Mouse (Mus musculus) spleen, adult 2 months (tissue): ENCODE data around the gene Brdt. TPM values are rescaled to one million over a fixed set of nuclear protein-coding genes. Genes with fewer than 3 reads are reported as not detected.
A peak's percentile ranks its signal among the peaks of the same experiment; 100 is the strongest.

Experiments
- DNase-seq, 2 experiments: peaks; one replicate each; pipeline versions ENCODE4 v3.0.0 to v3.0.0-alpha.2; 2012 to 2021; ENCODE audit warnings: low spot score in 2 of 2, low read depth in 1 of 2
- H3K27ac ChIP-seq: fragments of 200-500 bp; 2 replicates; pipeline ENCODE4 v1.5.1; 2012; ENCODE audit warnings: low read length, inconsistent platforms; ENCODE audit not compliant: insufficient read depth
- H3K27me3 ChIP-seq: fragments of 200-500 bp; 2 replicates; pipeline ENCODE4 v1.6.1; 2012; ENCODE audit warnings: mild to moderate bottlenecking, moderate library complexity, low read length, inconsistent platforms; ENCODE audit not compliant: control insufficient read depth, insufficient read depth
- H3K36me3 ChIP-seq: fragments of 200-500 bp; 2 replicates; pipeline ENCODE4 v1.6.1; 2012; ENCODE audit warnings: mild to moderate bottlenecking, low read length, inconsistent platforms; ENCODE audit not compliant: control insufficient read depth, insufficient read depth
- H3K4me1 ChIP-seq: fragments of 200-500 bp; 2 replicates; pipeline ENCODE4 v1.6.1; 2011; ENCODE audit warnings: inconsistent platforms; ENCODE audit not compliant: control insufficient read depth, insufficient read depth, insufficient read length
- H3K4me3 ChIP-seq: fragments of 200-500 bp; 2 replicates; pipeline ENCODE4 v1.5.1; 2011; ENCODE audit warnings: mild to moderate bottlenecking, inconsistent platforms; ENCODE audit not compliant: insufficient read depth, insufficient read length; ENCODE audit errors: extremely low read depth
- CTCF ChIP-seq: fragments of 200-500 bp; IDR thresholded peaks from 2 replicates; pipeline ENCODE4 v1.5.1; 2011; ENCODE audit warnings: mild to moderate bottlenecking, inconsistent platforms; ENCODE audit not compliant: insufficient read depth, insufficient read length, insufficient replicate concordance; ENCODE audit errors: extremely low read depth
- POLR2A ChIP-seq: fragments of 200-500 bp; IDR thresholded peaks from 2 replicates; pipeline ENCODE4 v1.6.1; 2011; ENCODE audit warnings: low read depth, low read length, inconsistent platforms
- WGBS: fragments of 180-500 bp; shearing (Covaris S2); methylation state at CpG from one replicate; pipeline ENCODE4 v1.1.7; 2018; 5-methylcytosine and 5-hydroxymethylcytosine counted together
- polyA plus RNA-seq: library from polyadenylated mRNA; depleted of rRNA; stranded (reverse); fragments of >200 nt; gene quantifications from 2 replicates; pipeline ENCODE4 v1.2.3, GENCODE M21; 2012

The Brdt gene
- polyA plus RNA-seq, 1 experiment: 0.39 TPM

DNA sequence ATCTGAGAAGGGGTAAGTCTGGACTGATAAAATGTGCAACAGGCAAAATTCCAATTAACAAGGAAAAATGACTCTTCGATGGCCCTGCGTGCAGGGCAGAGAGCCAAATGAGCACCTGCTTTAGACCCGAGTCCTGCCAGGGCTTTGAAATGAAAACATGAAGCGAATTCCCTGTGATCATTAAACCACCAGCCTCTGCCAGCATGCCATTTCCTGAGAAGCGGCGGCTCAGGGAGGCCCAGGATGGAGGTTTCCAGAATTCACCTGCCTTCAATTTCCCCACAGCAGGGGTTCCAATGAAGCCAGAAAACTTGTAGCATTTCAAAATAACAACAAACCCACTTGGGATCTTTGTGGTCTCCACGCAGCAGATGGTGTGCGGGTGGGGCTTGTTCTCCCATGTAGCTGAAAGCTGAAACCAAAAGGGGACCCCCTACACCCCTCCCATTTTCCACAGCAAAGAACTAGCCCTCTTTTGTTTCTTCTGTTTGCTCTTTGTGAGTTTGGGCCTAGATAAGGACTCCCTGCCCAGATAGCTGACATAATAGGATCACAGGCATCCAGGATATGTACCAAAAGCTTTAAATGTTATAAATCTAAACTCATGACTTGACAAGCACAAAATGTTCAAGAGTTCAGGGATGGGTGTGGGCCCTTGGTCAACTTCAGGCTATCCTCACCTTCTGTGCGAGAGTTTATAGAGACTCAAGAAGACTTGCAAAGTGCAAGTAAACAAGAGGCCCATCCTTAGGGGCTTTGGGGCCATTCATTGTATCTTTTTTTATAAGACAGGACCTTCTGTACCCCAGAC, 34.2 kb upstream of the Brdt start:
- no peak for DNase-seq
- no peak for TF ChIP-seq POLR2A
- no peak for TF ChIP-seq CTCF
- Histone ChIP-seq H3K27ac (no peak overlapping the region), H3K4me3 (no peak overlapping the region), H3K4me1 (no peaks in the 10 kb centered on the region), H3K27me3 (no peaks in the 10 kb centered on the region), H3K36me3 (no peaks in the 10 kb centered on the region)
- WGBS: 64% methylated on average over 9 of the region's 9 CpGs

DNA sequence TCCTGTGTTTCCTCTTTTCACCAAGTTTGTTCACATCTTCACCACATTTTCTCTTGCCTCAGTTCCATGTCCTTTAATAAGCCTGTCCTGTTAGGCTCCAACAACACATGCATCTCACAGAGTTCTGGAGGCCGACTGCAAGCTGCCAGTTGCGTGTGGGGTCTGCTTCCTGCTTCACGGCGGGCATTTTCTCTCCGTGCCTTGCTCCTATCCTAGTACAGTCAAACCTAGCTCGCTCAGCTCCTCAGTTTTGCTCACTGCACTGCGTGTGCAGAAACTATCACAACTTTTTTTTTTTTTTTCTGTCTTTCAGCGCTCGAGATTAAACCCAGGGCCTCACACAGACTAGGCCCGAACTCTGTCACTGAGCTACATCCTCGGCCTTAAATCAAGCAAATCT, 32.1 kb upstream of the Brdt start:
- Histone ChIP-seq H3K4me3 (no peak overlapping the region), H3K27ac (no peak overlapping the region), H3K27me3 (no peaks in the 10 kb centered on the region), H3K4me1 (peaks cover 7% of the 10 kb centered on the region; the same call in 1 of the 2 replicates), H3K36me3 (no peaks in the 10 kb centered on the region)
- DNase-seq: no peak
- TF ChIP-seq POLR2A (no peak), CTCF (no peak)
- WGBS: 72% methylated on average over 11 of the region's 11 CpGs

DNA sequence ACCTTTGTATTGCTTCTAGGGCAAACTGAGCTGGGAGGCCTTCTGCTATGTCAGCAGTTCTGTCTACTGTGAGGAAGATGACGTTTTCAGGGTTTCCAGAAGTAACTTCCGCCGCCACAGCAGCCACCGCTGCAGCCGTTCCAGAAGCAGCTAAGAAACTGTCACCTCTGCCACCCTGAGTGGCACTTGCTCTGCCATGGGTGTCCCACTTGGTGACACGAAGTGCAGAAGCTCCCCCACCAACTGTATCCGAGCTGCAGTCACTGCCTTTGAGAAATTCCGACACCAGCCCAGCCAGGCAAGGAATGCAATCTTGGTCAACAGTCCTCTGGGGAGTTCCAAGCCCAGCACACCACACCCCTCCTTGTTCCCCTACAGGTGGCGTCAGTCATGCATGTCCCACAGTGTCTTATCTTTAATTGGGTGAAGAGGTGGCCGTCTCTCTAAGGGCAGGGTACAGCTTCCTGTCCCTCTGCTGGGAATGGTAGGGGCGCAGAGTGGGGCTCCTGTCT, 27.6 kb upstream of the Brdt start:
- 23% methylated on average over 11 of the region's 11 CpGs for WGBS
- Histone ChIP-seq H3K27ac (no peak overlapping the region), H3K4me3 (peak overlapping the region; percentile 33; the same call in 1 of the 2 replicates), H3K27me3 (no peaks in the 10 kb centered on the region), H3K4me1 (peaks cover 7% of the 10 kb centered on the region; the same call in 1 of the 2 replicates), H3K36me3 (no peaks in the 10 kb centered on the region)
- peak in 1 of 2 experiments; percentile 12 for DNase-seq
- no peak for TF ChIP-seq CTCF
- no peak for TF ChIP-seq POLR2A

GRCm38 (mm10) chr5:107304117-107304825, 26.7 kb upstream of the Brdt start:
- Histone ChIP-seq H3K4me3 (no peak overlapping the region), H3K4me1 (peaks cover 7% of the 10 kb centered on the region; the same call in 1 of the 2 replicates), H3K36me3 (no peaks in the 10 kb centered on the region), H3K27ac (no peak overlapping the region), H3K27me3 (no peaks in the 10 kb centered on the region)
- no peak for DNase-seq
- WGBS: 72% methylated on average over 13 of the region's 13 CpGs
- TF ChIP-seq CTCF (no peak), POLR2A (no peak)

GRCm38 (mm10) chr5:107307432-107307831, 23.5 kb upstream of the Brdt start:
- WGBS: 36% methylated on average over 4 of the region's 4 CpGs

GRCm38 (mm10) chr5:107317141-107317540, 13.8 kb upstream of the Brdt start:
- Histone ChIP-seq H3K27me3 (no peaks in the 10 kb centered on the region), H3K27ac (no peak overlapping the region), H3K36me3 (no peaks in the 10 kb centered on the region), H3K4me3 (no peak overlapping the region), H3K4me1 (no peaks in the 10 kb centered on the region)
- TF ChIP-seq CTCF: no peak
- no peak for TF ChIP-seq POLR2A
- no peak for DNase-seq
- WGBS: 87% methylated on average over 7 of the region's 7 CpGs

More at GRCm38 (mm10) chr5:107307432-107307831, 23.5 kb upstream of the Brdt start:
- H3K4me1 ChIP-seq: peaks cover 7% of the 10 kb centered on the region; the same call in 1 of the 2 replicates
- no peaks in the 10 kb centered on the region for H3K36me3 ChIP-seq
- TF ChIP-seq POLR2A: no peak
- TF ChIP-seq CTCF: no peak
- no peaks in the 10 kb centered on the region for H3K27me3 ChIP-seq
- no peak overlapping the region for H3K4me3 ChIP-seq
- no peak for DNase-seq
- no peak overlapping the region for H3K27ac ChIP-seq
